Mouse (Mus musculus) hematopoietic stem cell, adult 5-6 weeks (primary cell): ENCODE results near the gene Abhd4. TPM values are rescaled to one million over a fixed set of nuclear protein-coding genes. Genes with fewer than 3 reads are reported as not detected.

Source experiments
- ATAC-seq, 2 experiments: fragments of 125-278 bp in 1 of 2; replicated peaks in 1 of 2; 2 replicates each; pipeline ENCODE4 v1.8.0; 2016 to 2017; ENCODE audit warnings: inconsistent platforms in 2 of 2, mild to moderate bottlenecking in 2 of 2, moderate number of reproducible peaks in 2 of 2, low read depth in 1 of 2, moderate TSS enrichment in 1 of 2; ENCODE audit not compliant: low FRiP score in 2 of 2, poor library complexity in 2 of 2, severe bottlenecking in 2 of 2, insufficient read depth in 1 of 2, low TSS enrichment in 1 of 2
- total RNA-seq: library from RNA; stranded (forward); fragments of 172-1452, 232-1000 nt; gene quantifications from 2 replicates; pipeline ENCODE4 v1.2.3, GENCODE M21; 2017

Abhd4 gene
- 43.5 and 53.3 TPM in 2 replicates for total RNA-seq

DNA sequence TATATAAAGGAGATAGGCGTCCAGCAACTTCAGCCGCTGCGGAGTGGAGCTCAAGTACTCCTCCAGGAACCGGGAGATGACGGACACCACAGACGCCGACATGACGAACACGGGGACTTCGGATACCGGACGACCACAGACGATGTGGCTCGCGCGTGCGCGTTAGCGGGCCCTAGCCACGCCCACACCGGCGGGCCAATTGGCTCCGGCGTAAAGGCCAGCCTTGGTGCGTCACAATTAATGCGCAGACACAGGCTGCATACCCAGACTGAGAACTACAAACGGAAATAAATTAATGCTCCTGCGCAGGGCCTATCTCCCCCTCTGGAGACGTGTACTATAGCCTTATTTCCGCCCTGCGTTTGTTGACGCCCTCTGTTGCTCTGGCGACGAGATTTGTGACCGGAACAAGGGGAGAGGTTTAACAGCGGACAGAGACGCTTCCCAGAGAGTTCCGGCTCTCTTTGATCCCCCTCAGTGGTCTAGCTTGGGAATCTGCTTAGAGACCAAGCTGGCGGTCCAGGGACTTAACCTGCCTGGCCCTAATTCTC lies at the start of gene Abhd4, which contains the start of gene Dad1:
Gene Abhd4, plus strand, starts transcription at position 448 of the 551 bp plus-strand sequence.
Gene Dad1, minus strand, starts transcription at position 364 of the 551 bp plus-strand sequence.
- peak; percentile 97 to 99 for ATAC-seq

DNA sequence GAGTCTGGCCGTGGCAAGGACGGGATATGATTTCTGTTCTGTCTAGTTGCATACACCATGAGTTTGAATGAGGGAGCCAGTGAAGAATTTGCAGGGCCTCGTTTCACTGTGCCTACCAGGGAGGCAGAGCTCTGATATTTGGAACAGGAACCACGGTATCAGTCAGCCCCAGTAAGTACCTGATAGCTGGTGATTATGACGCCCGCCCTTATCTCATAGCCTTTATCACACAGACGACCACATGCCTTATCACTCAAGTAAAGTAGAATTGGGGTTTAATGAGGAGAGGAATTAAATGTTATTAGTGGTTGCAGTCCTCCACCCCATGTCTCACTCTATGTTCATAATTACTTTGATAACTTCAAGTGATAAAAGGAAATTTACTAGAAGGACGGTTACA lies 49.7 kb upstream of the Abhd4 start:
- ATAC-seq = peak; percentile 36 to 49; a peak in 3 of 4 replicates

DNA sequence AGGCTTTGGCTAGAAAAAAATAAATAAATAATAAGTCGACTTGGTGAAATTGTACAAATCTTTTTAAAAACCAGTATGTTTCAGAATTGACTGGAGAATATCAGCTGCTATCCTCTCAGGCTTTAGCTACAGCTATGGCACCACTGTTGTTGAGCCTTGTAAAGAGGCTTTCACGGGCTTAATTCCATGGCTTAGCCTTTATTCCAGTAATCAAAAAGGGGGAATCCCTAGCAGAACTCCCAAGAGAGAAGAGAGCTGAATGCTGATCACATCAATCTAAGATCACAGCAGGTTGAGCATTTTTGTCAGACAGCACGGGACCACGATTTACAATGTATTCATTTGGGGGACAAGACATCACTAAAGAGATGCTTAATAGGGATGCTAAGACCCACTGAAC lies 49.2 kb upstream of the Abhd4 start:
- no peak for ATAC-seq

DNA sequence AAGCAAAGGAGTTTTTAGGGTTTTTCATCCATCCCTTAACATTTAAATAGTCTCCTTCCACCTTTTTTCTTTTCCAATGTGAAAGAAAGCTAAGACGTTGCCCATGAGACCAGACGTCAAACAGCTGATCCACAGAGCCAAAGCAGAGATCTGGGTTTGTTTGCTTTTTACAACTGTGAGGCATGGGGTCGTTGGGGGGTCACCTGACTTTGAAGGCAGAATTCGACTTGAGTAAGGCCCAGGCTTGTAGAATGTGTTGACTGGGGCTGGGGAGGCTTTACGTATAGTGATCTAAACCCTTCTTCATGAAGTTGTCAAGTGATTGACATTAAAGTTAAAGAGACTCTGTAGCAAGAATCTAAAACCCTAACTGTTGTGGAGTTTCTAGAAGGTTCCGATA lies 48.1 kb upstream of the Abhd4 start:
- ATAC-seq = no peak

DNA sequence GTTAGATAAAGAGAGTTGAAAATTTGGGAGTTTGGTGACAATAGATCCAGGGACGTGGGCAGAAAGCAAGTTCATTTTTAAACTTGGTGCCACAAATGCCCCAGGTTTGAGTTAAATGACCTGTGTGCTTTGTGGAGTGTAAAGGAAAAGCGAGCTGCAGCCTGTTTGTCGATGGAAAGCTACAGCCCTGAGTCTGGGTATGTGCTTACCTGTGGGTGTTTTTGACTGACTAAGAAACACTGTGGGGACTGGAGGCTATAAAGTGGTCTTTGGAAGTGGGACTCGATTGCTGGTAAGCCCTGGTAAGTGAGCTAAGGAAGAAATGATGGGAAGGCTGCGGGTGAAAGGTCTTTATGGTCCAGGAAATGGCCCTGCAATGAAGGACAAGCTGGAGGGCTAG lies 47.7 kb upstream of the Abhd4 start:
- no peak for ATAC-seq

DNA sequence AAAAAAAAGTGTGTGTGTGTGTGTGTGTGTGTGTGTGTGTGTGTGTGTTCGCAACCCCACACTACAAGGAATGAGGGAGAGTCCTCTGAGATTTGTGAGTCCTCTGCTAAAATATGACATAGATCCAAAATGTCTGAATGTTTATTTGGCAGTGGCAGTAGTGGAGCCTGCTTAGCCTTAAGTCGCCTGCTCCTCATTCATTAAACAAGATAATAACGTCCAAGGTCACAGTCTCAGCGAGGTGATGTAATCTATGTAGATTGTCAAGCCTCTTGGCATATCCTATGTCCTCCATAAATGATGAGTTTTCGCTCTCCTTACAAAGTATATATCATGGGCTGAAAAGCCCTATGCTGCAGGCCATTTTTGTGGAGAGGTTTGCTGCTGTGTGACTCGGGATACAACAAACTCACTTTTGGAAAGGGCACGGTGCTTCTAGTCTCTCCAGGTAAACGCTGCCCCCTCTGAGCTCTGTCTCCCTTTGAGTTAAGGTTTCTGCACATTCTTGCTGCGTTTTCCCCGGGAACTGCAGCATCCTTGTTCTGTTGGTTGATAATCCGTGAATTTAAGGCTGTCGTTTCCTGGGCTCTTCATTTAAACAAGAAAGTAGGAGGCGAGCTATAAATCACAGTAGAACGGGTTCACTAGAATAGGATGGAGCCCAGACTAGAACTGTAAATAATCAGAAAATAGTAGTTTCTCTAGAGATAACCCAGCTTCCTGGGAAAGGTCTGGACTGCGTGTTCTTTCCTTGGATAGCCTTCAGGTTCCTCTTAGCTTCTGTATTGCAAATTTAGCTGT lies 47.0 kb upstream of the Abhd4 start:
- no peak for ATAC-seq

DNA sequence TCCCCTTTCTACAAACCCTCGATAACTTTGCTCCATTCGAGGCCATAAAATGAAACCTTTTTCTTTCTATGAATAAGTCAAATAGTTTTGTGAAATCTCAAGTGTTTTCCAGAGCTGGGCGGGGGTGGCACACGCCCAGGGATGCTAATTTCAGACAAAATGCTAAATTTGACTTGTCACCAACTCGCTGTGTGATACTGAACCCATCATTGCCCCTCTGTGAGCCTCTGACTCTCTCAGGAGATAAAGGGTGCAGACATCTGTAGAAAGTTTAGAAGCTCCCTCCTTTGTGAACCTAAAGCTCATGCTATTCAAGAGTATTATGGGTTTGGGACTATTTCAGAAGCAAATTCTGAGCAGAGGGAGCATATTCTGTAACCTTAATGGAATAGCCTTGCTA lies 46.1 kb upstream of the Abhd4 start:
- ATAC-seq = no peak

DNA sequence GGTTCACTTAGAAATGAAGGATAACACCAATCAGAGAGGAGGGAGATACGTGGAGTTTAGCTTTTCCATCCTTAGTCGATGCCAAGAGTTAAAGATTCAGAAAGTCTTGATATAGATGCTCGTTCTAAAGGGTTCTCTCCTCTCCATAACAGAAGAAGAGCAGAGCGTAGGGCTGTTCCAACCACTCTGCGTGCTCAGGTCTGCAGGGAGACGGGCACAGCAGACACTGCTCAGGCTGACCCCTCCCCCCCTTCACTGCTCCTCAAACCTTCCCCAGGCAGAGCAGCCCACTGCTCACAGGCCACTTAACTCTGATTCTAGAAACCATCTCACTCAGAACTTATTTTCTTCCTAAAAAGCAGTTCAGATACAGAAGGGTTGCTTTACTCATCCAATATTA lies 45.2 kb upstream of the Abhd4 start:
- no peak for ATAC-seq

DNA sequence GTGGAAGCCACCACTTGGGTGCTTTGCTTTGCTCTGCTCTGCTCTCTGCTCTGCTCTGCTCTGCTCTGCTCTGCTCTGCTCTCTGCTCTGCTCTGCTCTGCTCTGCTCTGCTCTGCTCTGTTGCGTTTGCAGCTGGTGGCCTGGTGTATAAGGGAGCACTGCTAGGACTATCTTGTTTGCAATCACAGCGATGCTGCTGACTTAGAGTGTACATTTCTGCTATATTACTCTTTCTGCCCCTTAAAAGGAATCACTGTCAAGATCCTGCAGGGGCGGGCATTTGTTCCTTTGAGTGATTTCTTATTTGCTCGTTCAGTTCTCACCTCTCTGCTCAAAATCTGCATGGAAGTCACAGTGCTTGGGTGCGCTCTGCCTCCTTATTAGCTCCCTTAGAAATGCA lies 44.1 kb upstream of the Abhd4 start:
- no peak for ATAC-seq

DNA sequence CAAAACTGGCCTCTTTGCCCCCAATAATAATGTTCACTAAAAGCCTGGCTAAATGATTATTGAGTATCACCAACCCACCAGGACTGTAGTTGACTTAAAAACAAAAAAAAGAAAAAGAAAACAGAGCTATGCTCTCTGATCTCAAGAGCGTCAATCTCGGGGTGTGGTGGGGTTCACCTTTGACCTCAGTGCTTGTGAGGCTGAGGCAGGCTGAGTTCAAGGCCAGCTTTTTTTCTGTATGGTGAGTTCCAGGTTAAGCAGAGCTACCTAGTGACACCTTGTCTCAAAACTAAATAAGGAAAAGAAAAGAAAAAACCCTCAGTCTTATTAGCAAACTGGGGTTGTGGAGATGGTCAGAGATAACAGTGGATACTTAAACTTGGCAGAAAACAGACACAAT lies 43.6 kb upstream of the Abhd4 start:
- ATAC-seq = no peak

DNA sequence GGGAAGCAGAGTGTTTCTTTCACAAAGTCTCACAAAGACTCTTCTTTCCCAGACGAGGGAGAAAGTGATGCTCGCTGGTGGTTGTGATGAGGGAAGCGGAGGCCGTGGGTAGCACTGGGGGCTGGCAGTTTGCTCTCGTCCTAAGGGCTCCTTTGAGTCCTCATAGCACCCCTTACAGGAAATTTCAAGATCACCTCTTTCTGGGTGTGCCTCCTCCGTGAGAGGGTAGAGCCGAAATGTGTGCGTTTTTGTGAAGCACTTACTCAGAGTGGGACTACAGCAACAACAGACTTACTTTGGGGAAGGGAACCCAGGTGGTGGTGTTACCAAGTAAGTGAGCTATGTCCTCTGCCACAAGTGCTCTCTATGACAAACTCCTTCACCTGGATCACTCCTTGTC lies 42.8 kb upstream of the Abhd4 start:
- ATAC-seq = no peak

DNA sequence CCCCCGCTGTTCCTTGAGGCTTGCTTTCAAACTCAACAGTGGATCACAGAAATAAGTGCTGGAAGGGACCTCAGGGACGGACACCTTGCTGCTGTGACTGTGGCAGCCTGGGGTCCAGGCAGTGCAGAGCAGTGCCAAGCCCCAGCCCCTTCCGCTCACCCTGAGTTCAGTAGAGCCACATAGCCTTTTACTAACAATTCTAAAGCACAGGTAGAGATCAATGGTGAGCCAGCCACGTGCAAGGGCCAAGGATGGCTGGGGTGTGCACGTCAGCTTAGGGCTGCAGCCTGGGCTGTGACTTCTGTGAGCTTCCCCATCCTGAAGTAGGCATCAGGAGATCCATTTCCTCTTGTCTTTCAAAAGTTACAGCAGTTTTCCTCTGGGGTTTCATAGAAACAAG lies 42.2 kb upstream of the Abhd4 start:
- no peak for ATAC-seq

DNA sequence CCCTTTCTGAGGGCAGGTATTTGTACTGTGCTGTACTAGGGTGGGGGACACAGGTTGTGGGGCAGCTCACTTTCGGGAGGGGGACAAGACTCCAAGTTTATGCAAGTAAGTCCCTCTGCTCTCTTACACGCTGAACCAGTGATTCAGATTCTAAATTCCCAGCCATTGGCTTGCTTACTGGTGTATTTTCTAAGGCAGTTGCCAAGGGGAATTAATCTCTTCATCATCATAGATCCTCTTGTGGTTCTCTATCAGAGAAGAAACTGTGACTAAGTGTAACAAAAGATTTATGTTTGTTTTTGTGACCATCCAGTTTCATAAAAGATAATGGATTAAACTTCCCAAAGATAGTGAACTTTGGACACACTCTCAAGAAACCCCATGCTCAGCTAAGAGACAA lies 40.3 kb upstream of the Abhd4 start:
- ATAC-seq = no peak

DNA sequence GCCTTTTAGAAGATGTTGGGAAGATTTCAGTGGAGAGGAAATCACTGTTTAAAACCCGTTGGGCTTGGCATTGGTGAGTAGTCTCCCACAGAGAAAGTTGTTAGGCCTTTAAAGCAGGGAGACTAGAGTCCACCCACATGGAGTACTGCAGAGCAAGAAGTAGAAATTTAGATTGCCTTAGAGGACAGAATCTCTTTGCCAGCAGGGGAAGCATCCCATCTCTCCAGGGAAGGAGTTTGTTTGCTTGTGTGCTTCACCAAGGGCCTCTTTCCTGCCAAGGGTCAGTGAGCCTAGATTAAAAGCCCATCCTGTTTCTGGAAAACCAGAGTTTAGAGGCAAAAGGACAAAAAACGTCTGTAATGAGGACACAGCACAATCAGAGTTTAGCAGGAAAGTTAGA lies 39.5 kb upstream of the Abhd4 start:
- ATAC-seq = no peak

DNA sequence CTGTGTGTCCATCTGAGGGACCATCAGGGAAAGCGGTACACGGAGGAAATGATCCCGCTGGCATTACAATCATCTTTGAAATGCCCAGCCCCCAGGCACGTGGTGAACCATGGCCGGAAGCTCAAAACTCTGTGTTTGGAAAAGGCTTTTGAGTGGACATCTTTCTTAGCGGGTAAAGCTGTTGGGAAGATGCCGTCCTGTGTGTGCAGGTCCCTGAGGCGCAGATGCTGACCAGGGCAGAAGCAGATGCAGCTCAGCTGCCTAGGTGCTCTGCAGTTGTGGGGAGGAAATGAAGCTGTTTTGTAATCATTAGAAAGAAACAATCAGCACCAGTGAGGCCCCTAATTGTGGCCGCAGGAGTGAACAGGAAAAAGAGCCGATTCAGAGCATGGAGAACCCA lies 39.1 kb upstream of the Abhd4 start:
- ATAC-seq = no peak

DNA sequence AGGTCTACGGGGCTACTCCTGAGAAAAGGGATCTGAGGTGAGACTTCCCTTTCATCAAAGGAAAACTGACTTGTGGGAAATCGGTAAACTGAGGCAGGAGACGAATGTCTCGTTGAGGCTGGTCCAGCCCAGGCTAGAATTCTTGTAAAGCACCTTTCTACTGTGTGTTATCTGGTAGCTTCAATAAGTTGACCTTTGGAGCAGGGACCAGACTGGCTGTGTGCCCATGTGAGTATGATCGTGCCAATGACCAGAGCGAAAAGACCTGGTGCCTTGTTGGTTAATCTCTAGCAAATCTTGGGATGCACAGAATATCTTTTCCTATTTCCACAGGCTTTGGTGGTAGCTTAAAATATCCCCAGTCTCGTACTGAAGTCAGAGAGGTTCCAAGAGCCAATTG lies 37.9 kb upstream of the Abhd4 start:
- no peak for ATAC-seq

DNA sequence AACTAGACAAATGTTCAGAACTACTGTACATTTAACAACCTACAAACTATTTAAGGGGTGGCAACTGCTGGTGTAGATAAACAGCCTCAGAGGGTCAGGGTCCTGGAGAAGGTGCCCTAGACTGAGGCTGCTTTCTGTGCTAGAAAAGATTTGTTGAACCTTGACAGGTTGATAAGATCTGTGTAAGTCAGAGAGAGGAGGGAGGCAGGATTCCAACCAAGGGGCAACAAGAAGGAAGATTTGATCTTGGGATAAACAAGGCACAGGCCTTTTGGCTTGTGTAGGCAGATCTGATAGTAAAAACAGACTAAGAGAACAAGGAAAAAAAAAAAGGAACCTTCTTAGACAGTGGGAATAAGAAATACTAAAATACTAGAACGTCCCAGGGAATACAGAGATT lies 35.8 kb upstream of the Abhd4 start:
- ATAC-seq = no peak

DNA sequence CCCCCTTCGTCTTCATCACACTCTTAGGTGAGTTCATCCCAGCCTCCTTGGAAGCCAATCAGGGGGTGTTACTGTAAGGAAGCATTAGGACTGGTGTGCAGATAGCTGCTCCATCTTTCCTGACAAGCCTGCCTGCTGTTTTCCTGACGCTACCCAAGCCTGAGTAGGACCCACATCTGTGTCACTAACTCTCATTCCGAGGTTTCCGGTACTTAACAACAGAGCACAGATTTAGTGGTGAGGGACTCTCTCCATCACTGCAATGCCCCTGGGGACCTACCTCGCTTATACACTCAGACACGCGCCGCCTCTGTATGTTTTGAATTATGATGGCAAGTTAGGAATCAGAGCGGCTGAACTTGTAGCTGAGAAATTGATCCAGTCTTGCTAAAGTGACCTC lies 35.3 kb upstream of the Abhd4 start:
- no peak for ATAC-seq

DNA sequence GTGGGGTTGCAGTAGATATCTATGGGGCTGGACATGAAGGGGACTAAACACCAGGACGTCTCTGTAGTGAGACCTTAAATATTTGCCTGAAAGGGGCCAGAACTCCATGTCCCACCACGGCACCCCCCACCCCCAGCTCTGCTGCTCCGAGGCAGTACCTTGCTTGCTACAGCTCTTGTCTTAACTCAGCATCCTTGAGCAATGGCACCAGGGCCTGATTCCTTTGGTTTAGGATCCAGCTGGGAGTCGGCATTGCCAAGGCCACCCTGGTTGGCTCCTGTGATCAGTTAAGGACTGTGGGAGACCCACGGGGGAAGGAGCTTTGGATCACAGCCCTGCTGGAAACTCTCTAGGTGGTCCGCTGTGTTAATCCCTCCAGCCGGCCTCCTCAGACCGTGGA lies 34.7 kb upstream of the Abhd4 start:
- ATAC-seq = no peak
